Mouse (Mus musculus): ENCODE data around the gene Sos2. TPM values are rescaled to one million over a fixed set of nuclear protein-coding genes. Genes with fewer than 3 reads are reported as not detected.
A peak's percentile ranks its signal among the peaks of the same experiment; 100 is the strongest.
"Not testable (repeated sequence)": the region's sequence is repeated elsewhere in the genome, so short reads cannot be mapped to it uniquely, and the experiment has no call there.

Gene Sos2
- polyA plus RNA-seq, 1 experiment from 2014 or later: 35.5 TPM

DNA sequence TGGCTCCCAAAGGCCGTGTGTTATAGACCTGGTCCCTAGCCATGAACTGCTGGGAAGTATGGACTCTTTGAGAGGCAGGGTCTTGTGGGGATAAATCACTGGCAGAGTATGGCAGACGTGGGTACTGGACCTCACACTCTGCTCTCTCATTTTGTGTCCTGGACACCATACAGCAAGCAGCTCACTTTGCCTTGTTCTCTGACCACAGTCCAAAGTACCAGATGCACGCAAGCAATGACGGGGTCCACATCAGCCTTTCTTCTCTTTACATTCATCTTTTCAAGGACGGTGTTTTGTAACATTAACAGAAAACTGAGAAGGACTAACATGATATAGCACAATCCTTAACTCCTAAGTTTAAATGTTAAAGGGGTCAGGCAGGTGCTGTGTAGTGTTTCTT is 38.8 kb downstream of the Sos2 start:
- 92% methylated on average over 5 of the region's 5 CpGs for WGBS (ENCODE audit: missing documents)
- Histone ChIP-seq H3K4me3 (ENCODE audit: inconsistent target) (no peak overlapping the region), H3K36me3 (ENCODE audit: inconsistent target) (peaks cover 18% of the 10 kb centered on the region; the same call in 1 of the 2 replicates), H3K27ac (no peak overlapping the region), H3K79me2 (ENCODE audit: inconsistent target) (no peaks in the 10 kb centered on the region)

- 95% methylated on average over 3 of the region's 3 CpGs for WGBS (ENCODE audit: missing documents)
- Histone ChIP-seq H3K4me3 (ENCODE audit: inconsistent target) (no peak overlapping the region), H3K36me3 (ENCODE audit: inconsistent target) (peaks cover 25% of the 10 kb centered on the region; the same call in 1 of the 2 replicates), H3K79me2 (ENCODE audit: inconsistent target) (no peaks in the 10 kb centered on the region), H3K27ac (no peak overlapping the region)
These were observed 46.9 kb downstream of the Sos2 start for GRCm38 (mm10) chr12:69634761-69635160.

DNA sequence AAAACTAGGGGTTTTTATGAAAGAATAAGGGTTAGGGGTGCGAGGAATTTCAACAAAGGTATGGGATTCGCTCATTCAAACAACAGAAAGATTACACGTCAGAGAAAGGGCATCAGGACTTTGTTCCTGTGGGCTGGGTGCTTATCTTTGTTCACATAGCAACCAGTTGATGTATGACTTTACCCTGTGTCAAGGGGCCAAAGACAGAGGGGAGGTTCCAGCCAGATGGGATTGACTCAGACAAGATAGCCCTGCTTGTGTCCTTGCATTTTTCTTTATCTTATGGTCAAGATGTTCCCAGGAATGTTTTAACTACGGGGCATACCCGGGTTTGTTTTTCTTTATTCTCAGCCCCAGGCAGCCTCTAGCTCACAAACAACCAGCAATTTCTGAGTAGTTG is 63.1 kb downstream of the Sos2 start:
- not testable (repeated sequence) for H3K27ac ChIP-seq; H3K4me3 ChIP-seq (ENCODE audit: inconsistent target); H3K79me2 ChIP-seq (ENCODE audit: inconsistent target)
- WGBS (ENCODE audit: missing documents): 96% methylated on average over 5 of the region's 5 CpGs
- peaks cover 30% of the 10 kb centered on the region; the same call in 1 of the 2 replicates for H3K36me3 ChIP-seq (ENCODE audit: inconsistent target)

DNA sequence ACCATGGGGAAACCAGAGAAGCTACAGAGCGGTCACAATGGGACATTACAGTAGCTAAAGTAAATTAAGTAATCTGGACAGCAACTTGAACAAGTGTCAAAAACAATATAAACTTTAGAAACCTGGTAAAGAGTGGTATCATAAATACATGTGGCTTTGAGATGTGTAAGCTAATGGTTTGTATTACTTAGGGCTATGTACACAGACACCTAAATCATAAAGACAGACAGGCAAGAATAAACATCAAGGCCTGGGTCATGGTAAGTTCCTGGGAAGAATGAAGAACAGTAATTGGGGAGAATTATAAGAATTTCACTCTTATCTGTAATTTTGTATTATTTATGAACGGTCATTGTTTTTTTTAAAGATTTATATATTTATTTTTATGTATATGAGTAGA is 77.3 kb downstream of the Sos2 start:
- 86% methylated on average over 2 of the region's 2 CpGs for WGBS (ENCODE audit: missing documents)
- H3K36me3 ChIP-seq (ENCODE audit: inconsistent target): peaks cover 27% of the 10 kb centered on the region; the same call in 1 of the 2 replicates
- no peak overlapping the region for H3K27ac ChIP-seq
- no peaks in the 10 kb centered on the region for H3K79me2 ChIP-seq (ENCODE audit: inconsistent target)
- no peak overlapping the region for H3K4me3 ChIP-seq (ENCODE audit: inconsistent target)

DNA sequence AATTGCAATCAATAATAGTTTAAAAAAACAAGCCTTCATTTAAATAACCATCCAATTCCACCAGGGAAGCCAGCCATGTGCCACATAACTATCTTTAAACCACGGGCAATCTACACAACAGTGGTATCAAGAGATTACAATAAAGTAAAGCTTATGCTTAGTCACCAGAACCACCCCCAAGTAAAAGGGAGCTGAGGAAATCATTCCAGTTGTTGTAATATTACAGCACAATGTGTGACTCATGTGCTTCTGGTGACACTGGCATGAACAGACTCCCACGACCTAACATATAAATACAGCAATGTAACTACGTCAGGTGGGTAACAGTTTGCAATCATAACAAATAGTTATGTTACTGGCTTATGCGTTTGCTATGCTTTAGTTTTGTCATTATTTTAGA is 84.2 kb downstream of the Sos2 start:
- WGBS (ENCODE audit: missing documents): 97% methylated on average over 3 of the region's 4 CpGs
- H3K79me2 ChIP-seq (ENCODE audit: inconsistent target): no peaks in the 10 kb centered on the region
- H3K36me3 ChIP-seq (ENCODE audit: inconsistent target): peaks cover 8% of the 10 kb centered on the region; the same call in 1 of the 2 replicates
- H3K27ac ChIP-seq: no peak overlapping the region
- no peak overlapping the region for H3K4me3 ChIP-seq (ENCODE audit: inconsistent target)

GRCm38 (mm10) chr12:69593130-69593529 is 88.5 kb downstream of the Sos2 start:
- 96% methylated on average over 5 of the region's 5 CpGs for WGBS (ENCODE audit: missing documents)
- no peak overlapping the region for H3K27ac ChIP-seq
- no peak overlapping the region for H3K4me3 ChIP-seq (ENCODE audit: inconsistent target)

DNA sequence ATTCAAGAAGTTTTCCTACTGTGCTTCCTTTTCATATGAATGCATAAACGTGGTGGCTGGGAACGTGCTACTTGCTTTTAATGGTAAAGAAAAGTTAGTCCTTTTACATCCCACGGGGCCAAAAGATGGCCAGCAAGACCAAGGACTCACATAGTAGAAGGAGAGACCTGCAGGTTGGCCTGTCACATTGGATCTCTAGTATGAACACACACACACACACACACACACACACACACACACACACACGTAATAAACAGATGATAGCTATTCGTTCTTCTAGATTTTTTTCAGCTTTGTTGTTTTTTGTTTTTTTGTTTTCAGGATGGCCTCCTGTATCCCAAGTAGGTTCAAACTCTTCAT is 98.4 kb downstream of the Sos2 start:
- peak overlapping the region; percentile 29 for H3K27ac ChIP-seq
- H3K79me2 ChIP-seq (ENCODE audit: inconsistent target): peaks cover 20% of the 10 kb centered on the region
- H3K4me3 ChIP-seq (ENCODE audit: inconsistent target): peak overlapping the region; percentile 51; the same call in 1 of the 2 replicates
- peaks cover 30% of the 10 kb centered on the region for H3K36me3 ChIP-seq (ENCODE audit: inconsistent target)
- 25% methylated on average over 3 of the region's 5 CpGs for WGBS (ENCODE audit: missing documents)

More at GRCm38 (mm10) chr12:69593130-69593529, 88.5 kb downstream of the Sos2 start:
- Histone ChIP-seq H3K79me2 (ENCODE audit: inconsistent target) (no peaks in the 10 kb centered on the region), H3K36me3 (ENCODE audit: inconsistent target) (peaks cover 20% of the 10 kb centered on the region)

DNA sequence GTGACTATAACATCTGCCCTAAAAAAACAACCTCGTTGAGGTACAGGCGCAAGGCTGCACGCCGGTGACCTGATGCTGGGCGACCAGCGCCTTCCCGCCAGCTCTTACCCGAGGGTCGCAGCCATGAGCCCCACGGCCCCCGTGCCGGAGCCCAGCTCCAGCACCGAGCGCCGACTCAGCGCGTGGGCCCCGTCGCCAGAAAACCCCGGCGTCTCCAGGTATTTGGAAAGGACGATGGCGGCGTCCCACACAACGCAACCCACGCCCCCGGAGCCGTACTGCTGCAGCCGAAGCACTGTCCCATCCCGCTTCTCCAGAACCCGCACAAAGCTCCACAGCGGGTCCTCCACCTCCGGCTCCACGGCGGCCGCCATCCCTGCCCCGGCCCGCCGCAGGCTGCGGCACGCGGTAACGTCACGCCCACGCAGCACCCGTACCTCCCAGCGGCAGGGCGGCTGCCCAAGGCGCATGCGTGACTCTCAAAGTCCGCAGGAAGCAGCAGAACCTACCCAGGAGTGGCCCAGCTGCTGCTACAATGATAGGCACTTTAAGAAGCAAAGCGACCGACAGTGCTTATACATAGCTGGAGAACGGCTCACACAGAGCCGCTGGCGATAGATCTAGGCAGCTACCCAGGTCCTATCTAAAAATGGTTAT is 98.9 kb downstream of the Sos2 start, which contains the start of gene Vcpkmt:
Vcpkmt (minus strand) TSS at position 416 of the 657 bp plus-strand sequence.
- peak within 1 kb of the TSS; percentile 29 for H3K27ac ChIP-seq
- H3K79me2 ChIP-seq (ENCODE audit: inconsistent target): peaks cover 20% of the 10 kb centered on the region
- peak within 1 kb of the TSS; percentile 51 for H3K4me3 ChIP-seq (ENCODE audit: inconsistent target)
- WGBS (ENCODE audit: missing documents): under 1% methylated on average over 55 of the region's 56 CpGs
- H3K36me3 ChIP-seq (ENCODE audit: inconsistent target): peaks cover 34% of the 10 kb centered on the region

- H3K27ac ChIP-seq: no peak overlapping the region
- H3K36me3 ChIP-seq (ENCODE audit: inconsistent target): peaks cover 39% of the 10 kb centered on the region
- 10% methylated on average over 9 of the region's 9 CpGs for WGBS (ENCODE audit: missing documents)
- H3K4me3 ChIP-seq (ENCODE audit: inconsistent target): peak overlapping the region; percentile 51
- H3K79me2 ChIP-seq (ENCODE audit: inconsistent target): peaks cover 20% of the 10 kb centered on the region
These were observed 99.4 kb downstream of the Sos2 start for GRCm38 (mm10) chr12:69582216-69582612.

- Histone ChIP-seq H3K79me2 (ENCODE audit: inconsistent target) (peaks cover 20% of the 10 kb centered on the region), H3K27ac (no peak overlapping the region), H3K36me3 (ENCODE audit: inconsistent target) (peaks cover 24% of the 10 kb centered on the region; the same call in 1 of the 2 replicates), H3K4me3 (ENCODE audit: inconsistent target) (no peak overlapping the region)
- WGBS (ENCODE audit: missing documents): 91% methylated on average over 5 of the region's 5 CpGs
These were observed 102.0 kb downstream of the Sos2 start for GRCm38 (mm10) chr12:69579623-69580022.

GRCm38 (mm10) chr12:69576120-69576627 is 105.5 kb downstream of the Sos2 start:
- Histone ChIP-seq H3K79me2 (ENCODE audit: inconsistent target) (peaks cover 7% of the 10 kb centered on the region; the same call in 1 of the 2 replicates), H3K27ac (no peak overlapping the region), H3K4me3 (ENCODE audit: inconsistent target) (no peak overlapping the region), H3K36me3 (ENCODE audit: inconsistent target) (peaks cover 24% of the 10 kb centered on the region; the same call in 1 of the 2 replicates)
- 95% methylated on average over 9 of the region's 9 CpGs for WGBS (ENCODE audit: missing documents)

DNA sequence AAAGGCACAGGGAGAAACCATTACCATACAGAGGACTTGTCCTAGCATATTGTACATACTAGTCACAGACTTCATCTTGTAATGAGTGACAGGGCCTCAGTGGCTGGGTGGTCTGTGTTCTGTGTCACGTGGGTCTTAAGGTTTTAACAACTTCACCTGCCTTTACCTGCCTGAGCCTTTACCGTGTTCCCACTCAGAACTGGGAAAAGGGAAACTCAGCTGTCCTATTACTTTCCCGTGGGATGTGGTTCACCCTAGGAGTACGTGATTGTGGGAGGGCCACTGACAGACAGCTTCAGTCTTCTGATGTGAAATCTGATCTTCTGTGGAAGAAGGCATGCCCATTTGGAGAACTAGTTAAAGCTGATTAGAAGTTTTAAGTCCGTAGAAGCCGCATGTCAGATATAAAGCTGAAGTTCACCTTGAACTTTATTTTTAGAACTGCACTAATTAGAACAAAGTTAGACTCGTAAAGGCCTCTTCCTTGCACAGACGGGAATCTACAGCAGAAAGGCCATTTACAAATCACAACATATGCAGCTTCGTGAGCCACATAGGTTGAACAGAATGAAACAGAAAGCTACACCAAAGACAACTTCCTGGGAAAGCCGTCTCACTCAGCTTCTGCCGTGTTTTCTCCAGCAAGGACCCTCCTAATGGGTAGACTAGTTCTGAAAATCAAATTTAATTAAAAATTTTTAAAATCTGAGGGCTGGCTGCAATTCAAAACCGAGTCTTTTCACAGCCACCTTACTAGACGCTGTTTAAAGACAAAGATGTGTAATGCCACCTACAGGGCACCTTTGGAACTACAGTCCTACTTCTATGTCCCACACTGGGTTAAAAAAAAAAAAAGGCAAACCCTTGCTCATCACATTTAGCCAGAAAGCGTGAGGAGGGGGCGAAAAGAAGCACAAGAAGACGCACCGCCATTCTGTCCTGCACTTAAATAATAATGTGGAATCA is 107.5 kb downstream of the Sos2 start:
- Histone ChIP-seq H3K27ac (peak overlapping the region; percentile 79), H3K79me2 (ENCODE audit: inconsistent target) (no peaks in the 10 kb centered on the region), H3K36me3 (ENCODE audit: inconsistent target) (peaks cover 24% of the 10 kb centered on the region; the same call in 1 of the 2 replicates), H3K4me3 (ENCODE audit: inconsistent target) (peak overlapping the region; percentile 23; the same call in 1 of the 2 replicates)
- WGBS (ENCODE audit: missing documents): 28% methylated on average over 17 of the region's 17 CpGs

DNA sequence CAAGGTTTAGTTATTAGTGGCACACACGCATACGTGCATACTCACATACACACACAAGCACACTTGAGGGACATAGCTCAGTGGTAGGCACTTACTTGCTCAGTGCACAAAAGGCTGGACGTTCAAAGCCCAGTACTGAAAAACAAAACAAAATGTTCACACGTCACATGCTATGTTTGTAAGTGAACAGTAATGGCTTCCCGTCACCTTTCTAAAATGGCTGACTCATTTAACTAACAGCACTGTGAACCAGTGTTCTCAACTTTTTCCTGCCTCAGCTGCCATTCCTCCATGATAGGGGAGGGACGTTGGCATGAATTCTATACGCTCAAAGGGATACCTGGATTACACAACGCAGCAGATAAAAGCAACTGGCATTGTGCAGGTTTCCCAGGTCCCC is 108.4 kb downstream of the Sos2 start:
- Histone ChIP-seq H3K27ac (no peak overlapping the region), H3K36me3 (ENCODE audit: inconsistent target) (peaks cover 15% of the 10 kb centered on the region; the same call in 1 of the 2 replicates), H3K79me2 (ENCODE audit: inconsistent target) (no peaks in the 10 kb centered on the region), H3K4me3 (ENCODE audit: inconsistent target) (no peak overlapping the region)
- 94% methylated on average over 8 of the region's 8 CpGs for WGBS (ENCODE audit: missing documents)

DNA sequence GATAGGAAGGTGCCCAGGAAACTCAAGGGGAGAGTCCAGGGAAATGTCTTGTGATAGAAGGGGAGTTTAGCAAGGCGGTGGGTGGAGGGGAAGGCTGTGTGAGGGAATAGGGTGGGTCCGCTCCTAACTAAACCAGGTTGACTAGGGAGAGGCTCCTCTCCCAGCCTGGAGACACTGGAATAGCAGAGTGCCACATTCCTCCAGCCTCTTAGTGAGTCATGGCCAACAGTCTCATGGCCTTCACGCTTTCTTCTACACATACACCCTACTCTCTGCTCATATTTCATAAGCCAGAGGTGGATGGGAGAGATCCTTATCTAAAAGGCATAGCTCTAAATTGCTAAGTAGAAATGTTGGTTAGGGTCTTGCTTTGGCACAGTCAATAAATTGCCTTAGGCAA is 111.7 kb downstream of the Sos2 start:
- no peaks in the 10 kb centered on the region for H3K79me2 ChIP-seq (ENCODE audit: inconsistent target)
- no peak overlapping the region for H3K27ac ChIP-seq
- no peaks in the 10 kb centered on the region for H3K36me3 ChIP-seq (ENCODE audit: inconsistent target)
- 87% methylated on average over 2 of the region's 3 CpGs for WGBS (ENCODE audit: missing documents)
- H3K4me3 ChIP-seq (ENCODE audit: inconsistent target): no peak overlapping the region

Measured in macrophage (primary cell).